In the genomic region with DNA sequence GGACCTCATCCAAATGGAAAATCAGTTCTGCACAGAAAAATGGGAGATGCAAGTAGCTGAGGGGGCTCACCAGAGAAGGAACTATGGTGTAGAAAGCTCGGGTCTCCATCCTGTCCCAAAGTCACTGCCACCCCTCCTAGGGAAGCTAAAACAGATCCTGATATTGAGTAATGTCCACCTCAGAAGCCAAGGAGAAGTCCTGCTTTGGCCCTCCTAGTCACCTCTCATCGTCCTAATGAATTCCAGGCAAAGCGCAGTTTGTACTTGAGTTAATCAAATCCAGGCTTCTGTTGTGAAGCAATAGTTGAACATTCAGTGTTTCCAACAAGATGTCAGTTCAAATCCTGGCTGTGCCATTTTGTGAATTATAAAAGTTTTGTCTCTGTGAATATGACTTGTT, we compare ENCODE assay signal across 21 mouse cellular contexts. TPM values are rescaled to one million over a fixed set of nuclear protein-coding genes. Genes with fewer than 3 reads are reported as not detected.
A peak's percentile ranks its signal among the peaks of the same experiment; 100 is the strongest.
DNase-seq lines count a peak whose midpoint lies in the region; TF ChIP-seq lines count a peak whose summit lies in the region.
"Had no signal": no experiment of that assay in that cellular context is flagged by ENCODE, and none has a peak within 500 bp of the region (broad histone marks: within the 10 kb centered on the region; RNA-seq: fewer than 3 reads in every experiment).

No protein-coding gene starts in this region.

- WGBS in heart, adult 2 months = 79% methylated on average over 3 of the region's 3 CpGs
- 77% methylated on average over 3 of the region's 3 CpGs for WGBS in heart, embryonic 10.5 days

- peak; percentile 8 for DNase-seq in gastrocnemius, adult 18-20 months (ENCODE audit: low spot score)
- DNase-seq in gastrocnemius, postnatal 10 days = no peak
- DNase-seq in heart, adult 2 months = no peak
- DNase-seq in heart, embryonic 10.5 days (ENCODE audit: low spot score) = no peak
- DNase-seq in skeletal muscle tissue, adult 2 months (ENCODE audit: low read depth, low spot score) = peak; percentile 52
- DNase-seq in urinary bladder, postnatal 10 days (ENCODE audit: low spot score) = no peak
- DNase-seq: adrenal gland, adult 2 months; adrenal gland, postnatal 14 days; cerebellum, adult 11-12 months; cerebellum, adult 8-10 months; cerebellum, postnatal 10 days; cerebellum, postnatal 36 days; gastrocnemius, postnatal 14 days; heart, postnatal 36 days; kidney, adult 11 months had no signal

- no peak overlapping the region for H3K9ac ChIP-seq in heart, adult 2 months (ENCODE audit: low read depth, low read length)
- H3K9ac ChIP-seq: forebrain, embryonic 13.5 days; hindbrain, embryonic 13.5 days; intestine, embryonic 15.5 days had no signal

- TF ChIP-seq POLR2A in heart, adult 2 months (IDR thresholded peaks at IDR 0.05; ENCODE audit: insufficient read depth, low read depth, low read length) = no peak

- H3K27me3 ChIP-seq in heart, adult 2 months (ENCODE audit: control insufficient read depth, insufficient read depth, low read length) = no peaks in the 10 kb centered on the region
- no peaks in the 10 kb centered on the region for H3K27me3 ChIP-seq in heart, embryonic 10.5 days (ENCODE audit: insufficient read depth, poor library complexity, severe bottlenecking)
- H3K27me3 ChIP-seq: forebrain, embryonic 13.5 days; hindbrain, embryonic 13.5 days; intestine, embryonic 15.5 days had no signal

- H3K36me3 ChIP-seq in heart, adult 2 months (ENCODE audit: control insufficient read depth, insufficient read depth, low read length) = no peaks in the 10 kb centered on the region
- no peaks in the 10 kb centered on the region for H3K36me3 ChIP-seq in heart, embryonic 10.5 days
- H3K36me3 ChIP-seq: forebrain, embryonic 10.5 days; hindbrain, embryonic 10.5 days; hindbrain, embryonic 13.5 days; intestine, embryonic 15.5 days had no signal

- no peak for TF ChIP-seq CTCF in heart, adult 2 months (IDR thresholded peaks at IDR 0.05)

- no peaks in the 10 kb centered on the region for H3K79me2 ChIP-seq in heart, adult 2 months (replicated peaks; ENCODE audit: control insufficient read depth, insufficient read depth, low read length)

- no peak for TF ChIP-seq EP300 in heart, adult 2 months (IDR thresholded peaks at IDR 0.05; ENCODE audit: insufficient read depth, low read depth, low read length)

- no peaks in the 10 kb centered on the region for H3K4me1 ChIP-seq in heart, adult 2 months (ENCODE audit: control insufficient read depth, insufficient read depth, low read length)
- no peaks in the 10 kb centered on the region for H3K4me1 ChIP-seq in heart, embryonic 10.5 days
- H3K4me1 ChIP-seq: forebrain, embryonic 10.5 days; forebrain, embryonic 13.5 days; hindbrain, embryonic 10.5 days; hindbrain, embryonic 13.5 days; intestine, embryonic 15.5 days had no signal

- H3K27ac ChIP-seq in heart, adult 2 months = peak overlapping the region; percentile 51
- no peak overlapping the region for H3K27ac ChIP-seq in heart, embryonic 10.5 days
- H3K27ac ChIP-seq: forebrain, embryonic 10.5 days; forebrain, embryonic 13.5 days; hindbrain, embryonic 10.5 days; hindbrain, embryonic 13.5 days; intestine, embryonic 15.5 days had no signal

- H3K9me3 ChIP-seq in heart, embryonic 10.5 days = no peaks in the 10 kb centered on the region
- H3K9me3 ChIP-seq: forebrain, embryonic 10.5 days; forebrain, embryonic 13.5 days; hindbrain, embryonic 10.5 days; hindbrain, embryonic 13.5 days; intestine, embryonic 15.5 days had no signal

- no peak overlapping the region for H3K4me3 ChIP-seq in heart, adult 2 months
- no peak overlapping the region for H3K4me3 ChIP-seq in heart, embryonic 10.5 days
- H3K4me3 ChIP-seq: forebrain, embryonic 10.5 days; forebrain, embryonic 13.5 days; hindbrain, embryonic 10.5 days; hindbrain, embryonic 13.5 days; intestine, embryonic 15.5 days had no signal

- intact Hi-C loops in heart, adult 2 months (cut with DNase I) = no loop called here

RNA-seq across cellular contexts. Expression of gene Cc2d2a, which starts 59.6 kb away (rescaled TPM):
- 1 to 10 TPM; 4.0 to 5.7 TPM for total RNA-seq in gastrocnemius, adult 18-20 months (2021)
- 10 to 100 TPM; 10.8 to 13.8 TPM for total RNA-seq in gastrocnemius, postnatal 10 days (2021)
- total RNA-seq in heart, adult 2 months (2021) = 1 to 10 TPM; 6.6 to 8.6 TPM
- 4.2 and 7.3 TPM in 2 replicates for polyA plus RNA-seq in heart, adult 2 months (2012; rRNA removed)
- polyA plus RNA-seq in heart, embryonic 10.5 days (2016; fragmentation: Nextera tagmentation; extraction: Ambion mirVana) = 8.5 and 8.9 TPM in 2 replicates
- total RNA-seq: MEL had no signal

Comparison
In these comparisons a context has a peak if more than half of its experiments do, and no peak if none do; other contexts are left out.
1. DNase-seq: peak in gastrocnemius, adult 18-20 months (single experiment) and skeletal muscle tissue, adult 2 months (single experiment); none in gastrocnemius, postnatal 10 days (single experiment), heart, adult 2 months (0 of 2), heart, embryonic 10.5 days (single experiment) and urinary bladder, postnatal 10 days (single experiment).